ENCODE assay signal across 25 mouse cellular contexts in genomic region chr4:57906708-57907107, GRCm38 (mm10). TPM values are rescaled to one million over a fixed set of nuclear protein-coding genes. Genes with fewer than 3 reads are reported as not detected.
DNase-seq lines count a peak whose midpoint lies in the region; ATAC-seq and TF ChIP-seq lines count a peak whose summit lies in the region.
"Had no signal": no experiment of that assay in that cellular context is flagged by ENCODE, and none has a peak within 500 bp of the region (broad histone marks: within the 10 kb centered on the region; RNA-seq: fewer than 3 reads in every experiment).

No protein-coding gene starts in this region.

- H3K36me3 ChIP-seq in embryonic facial prominence, embryonic 11.5 days (replicated peaks; ENCODE audit: control insufficient read depth, insufficient read depth, low read depth, low read length), result no peaks in the 10 kb centered on the region
- no peaks in the 10 kb centered on the region for H3K36me3 ChIP-seq in embryonic facial prominence, embryonic 10.5 days (replicated peaks)
- H3K36me3 ChIP-seq in limb, embryonic 14.5 days (ENCODE audit: control insufficient read depth, insufficient read depth, low read length), result no peaks in the 10 kb centered on the region
- no peaks in the 10 kb centered on the region for H3K36me3 ChIP-seq in limb, embryonic 10.5 days
- H3K36me3 ChIP-seq: embryonic facial prominence, embryonic 12.5 days; embryonic facial prominence, embryonic 15.5 days; forebrain, embryonic 10.5 days; forebrain, embryonic 12.5 days; G1E had no signal

- TF ChIP-seq POLR2A in limb, embryonic 14.5 days (IDR thresholded peaks at IDR 0.05; ENCODE audit: borderline replicate concordance, extremely low read depth, insufficient read depth, insufficient read length), result no peak

- no peak overlapping the region for H3K4me2 ChIP-seq in embryonic facial prominence, embryonic 11.5 days (ENCODE audit: low read depth, low read length)
- H3K4me2 ChIP-seq in limb, embryonic 14.5 days (replicated peaks; ENCODE audit: low read depth, low read length, severe bottlenecking), result no peak overlapping the region
- H3K4me2 ChIP-seq: embryonic facial prominence, embryonic 12.5 days; embryonic facial prominence, embryonic 15.5 days; forebrain, embryonic 12.5 days had no signal

- WGBS in embryonic facial prominence, embryonic 11.5 days, result 31% methylated on average over 2 of the region's 2 CpGs
- 39% methylated on average over 2 of the region's 2 CpGs for WGBS in embryonic facial prominence, embryonic 10.5 days
- 17% methylated on average over 2 of the region's 2 CpGs for WGBS in limb, embryonic 14.5 days
- WGBS in limb, embryonic 10.5 days, result 42% methylated on average over 2 of the region's 2 CpGs

- no peak overlapping the region for H3K4me3 ChIP-seq in embryonic facial prominence, embryonic 11.5 days (ENCODE audit: low read depth, low read length)
- H3K4me3 ChIP-seq in embryonic facial prominence, embryonic 10.5 days, result no peak overlapping the region
- H3K4me3 ChIP-seq in limb, embryonic 14.5 days (replicated peaks; ENCODE audit: low read length), result no peak overlapping the region
- H3K4me3 ChIP-seq in limb, embryonic 10.5 days, result no peak overlapping the region
- H3K4me3 ChIP-seq: embryonic facial prominence, embryonic 12.5 days; embryonic facial prominence, embryonic 15.5 days; erythroblast, embryonic 14.5 days; forebrain, embryonic 10.5 days; forebrain, embryonic 12.5 days had no signal

- H3K27me3 ChIP-seq in embryonic facial prominence, embryonic 11.5 days (ENCODE audit: control insufficient read depth, insufficient read depth, low read length), result no peaks in the 10 kb centered on the region
- H3K27me3 ChIP-seq in embryonic facial prominence, embryonic 10.5 days (replicated peaks; ENCODE audit: low read depth, poor library complexity, severe bottlenecking), result no peaks in the 10 kb centered on the region
- H3K27me3 ChIP-seq in limb, embryonic 14.5 days (ENCODE audit: control insufficient read depth, insufficient read depth, low read length), result no peaks in the 10 kb centered on the region
- no peaks in the 10 kb centered on the region for H3K27me3 ChIP-seq in limb, embryonic 10.5 days (ENCODE audit: low read depth, poor library complexity, severe bottlenecking)
- H3K27me3 ChIP-seq: embryonic facial prominence, embryonic 12.5 days; embryonic facial prominence, embryonic 15.5 days; forebrain, embryonic 12.5 days had no signal

- H3K4me1 ChIP-seq in embryonic facial prominence, embryonic 11.5 days (ENCODE audit: control insufficient read depth, insufficient read depth, low read length), result no peaks in the 10 kb centered on the region
- peaks cover 12% of the 10 kb centered on the region; the same call in 1 of the 2 replicates for H3K4me1 ChIP-seq in embryonic facial prominence, embryonic 10.5 days
- H3K4me1 ChIP-seq in limb, embryonic 14.5 days (ENCODE audit: control insufficient read depth, insufficient read depth, low read length), result peaks cover 2% of the 10 kb centered on the region; the same call in 1 of the 2 replicates
- peaks cover 25% of the 10 kb centered on the region for H3K4me1 ChIP-seq in limb, embryonic 10.5 days
- H3K4me1 ChIP-seq: embryonic facial prominence, embryonic 12.5 days; embryonic facial prominence, embryonic 15.5 days had no signal

- no peak for ATAC-seq in embryonic facial prominence, embryonic 11.5 days (replicated peaks; ENCODE audit: insufficient number of reproducible peaks, low FRiP score, low TSS enrichment, low read depth)
- ATAC-seq in limb, embryonic 14.5 days (ENCODE audit: low FRiP score, low read depth), result no peak
- ATAC-seq: CD4-positive, CD25-positive, alpha-beta regulatory T cell, adult 4 months; forebrain, embryonic 14.5 days; forebrain, embryonic 16.5 days had no signal

- no peak overlapping the region for H3K27ac ChIP-seq in embryonic facial prominence, embryonic 11.5 days (replicated peaks; ENCODE audit: low read depth, low read length)
- no peak overlapping the region for H3K27ac ChIP-seq in embryonic facial prominence, embryonic 10.5 days (replicated peaks)
- no peak overlapping the region for H3K27ac ChIP-seq in limb, embryonic 14.5 days (replicated peaks; ENCODE audit: low read depth, low read length)
- H3K27ac ChIP-seq in limb, embryonic 10.5 days, result no peak overlapping the region
- H3K27ac ChIP-seq: embryonic facial prominence, embryonic 12.5 days; embryonic facial prominence, embryonic 15.5 days; forebrain, embryonic 10.5 days; forebrain, embryonic 12.5 days had no signal

- peak; percentile 36 for DNase-seq in embryonic facial prominence, embryonic 11.5 days (ENCODE audit: low spot score)
- DNase-seq in embryonic facial prominence, embryonic 10.5 days (ENCODE audit: low spot score), result no peak
- DNase-seq in limb, embryonic 14.5 days (ENCODE audit: low spot score), result peak; percentile 13
- DNase-seq in limb, embryonic 10.5 days (ENCODE audit: low spot score), result no peak
- DNase-seq in NIH3T3 (ENCODE audit: low read depth), result peak; percentile 43
- DNase-seq in adrenal gland, postnatal 36 days, result no peak
- DNase-seq: adrenal gland, adult 2 months; adrenal gland, postnatal 10 days; adrenal gland, postnatal 25 days; B cell, adult 2 months; cerebellum, adult 11-12 months; cerebellum, adult 2 months; cerebellum, adult 9-10 months; cerebellum, postnatal 10 days; cerebellum, postnatal 25 days had no signal

- H3K9me3 ChIP-seq in embryonic facial prominence, embryonic 11.5 days (replicated peaks; ENCODE audit: control insufficient read depth, low read length), result no peaks in the 10 kb centered on the region
- no peaks in the 10 kb centered on the region for H3K9me3 ChIP-seq in embryonic facial prominence, embryonic 10.5 days
- H3K9me3 ChIP-seq in limb, embryonic 14.5 days (ENCODE audit: control insufficient read depth, low read length), result no peaks in the 10 kb centered on the region
- no peaks in the 10 kb centered on the region for H3K9me3 ChIP-seq in limb, embryonic 10.5 days (replicated peaks)
- H3K9me3 ChIP-seq: embryonic facial prominence, embryonic 12.5 days; embryonic facial prominence, embryonic 15.5 days; forebrain, embryonic 10.5 days; forebrain, embryonic 12.5 days had no signal

- no peak overlapping the region for H3K9ac ChIP-seq in embryonic facial prominence, embryonic 11.5 days (replicated peaks; ENCODE audit: low read length)
- H3K9ac ChIP-seq in limb, embryonic 14.5 days (ENCODE audit: low read depth, low read length, severe bottlenecking), result no peak overlapping the region
- H3K9ac ChIP-seq: embryonic facial prominence, embryonic 12.5 days; embryonic facial prominence, embryonic 15.5 days; forebrain, embryonic 12.5 days had no signal

RNA-seq across cellular contexts. Expression of gene D630039A03Rik, which starts 9.4 kb away (rescaled TPM):
- 0.07 TPM in 1 of 2 replicates, not detected in the other for polyA plus RNA-seq in embryonic facial prominence, embryonic 11.5 days (2014; fragmentation: Nextera tagmentation; extraction: Ambion mirVana)
- 0.11 TPM in 1 of 2 replicates, not detected in the other for polyA plus RNA-seq in embryonic facial prominence, embryonic 10.5 days (2016; fragmentation: Nextera tagmentation; extraction: Ambion mirVana)
- 0.33 and 0.36 TPM in 2 replicates for polyA plus RNA-seq in limb, embryonic 14.5 days (2012; rRNA removed)
- polyA plus RNA-seq in limb, embryonic 14.5 days (2014; fragmentation: Nextera tagmentation; extraction: Ambion mirVana), result 0.11 and 0.17 TPM in 2 replicates
- 0.11 TPM in 1 of 2 replicates, not detected in the other for polyA plus RNA-seq in limb, embryonic 10.5 days (2016; fragmentation: Nextera tagmentation; extraction: Ambion mirVana)
- total RNA-seq in adrenal gland, postnatal 36 days (2021), result 10 to 100 TPM in 1 of 2 experiments, 1 to 10 TPM in 1; 9.8 to 15.0 TPM
- total RNA-seq: CH12.LX had no signal
- polyA plus RNA-seq: erythroblast, embryonic 14.5 days; forebrain, embryonic 10.5 days; forebrain, embryonic 12.5 days; forebrain, embryonic 14.5 days; forebrain, embryonic 16.5 days; G1E had no signal

RNA-seq across cellular contexts. Expression of gene Txn1, which starts 49.5 kb away (rescaled TPM):
- polyA plus RNA-seq in embryonic facial prominence, embryonic 11.5 days (2014; fragmentation: Nextera tagmentation; extraction: Ambion mirVana), result 443 and 451 TPM in 2 replicates
- 405 and 415 TPM in 2 replicates for polyA plus RNA-seq in embryonic facial prominence, embryonic 10.5 days (2016; fragmentation: Nextera tagmentation; extraction: Ambion mirVana)
- 237 and 292 TPM in 2 replicates for polyA plus RNA-seq in limb, embryonic 14.5 days (2012; rRNA removed)
- 372 and 378 TPM in 2 replicates for polyA plus RNA-seq in limb, embryonic 14.5 days (2014; fragmentation: Nextera tagmentation; extraction: Ambion mirVana)
- 399 and 437 TPM in 2 replicates for polyA plus RNA-seq in limb, embryonic 10.5 days (2016; fragmentation: Nextera tagmentation; extraction: Ambion mirVana)
- 100 to 1,000 TPM; 327 to 337 TPM for total RNA-seq in adrenal gland, postnatal 36 days (2021)

Comparison
In these comparisons a context has a peak if more than half of its experiments do, and no peak if none do; other contexts are left out.
1. DNase-seq: peak in embryonic facial prominence, embryonic 11.5 days (single experiment), limb, embryonic 14.5 days (single experiment) and NIH3T3 (single experiment); none in embryonic facial prominence, embryonic 10.5 days (single experiment), limb, embryonic 10.5 days (single experiment) and adrenal gland, postnatal 36 days (0 of 2).